Mouse (Mus musculus) intestine, embryonic 14.5 days (tissue): ENCODE measurements around the gene Themis2. TPM values are rescaled to one million over a fixed set of nuclear protein-coding genes. Genes with fewer than 3 reads are reported as not detected.
"Not testable (repeated sequence)": the region's sequence is repeated elsewhere in the genome, so short reads cannot be mapped to it uniquely, and the experiment has no call there.

Experiments
- ATAC-seq: fragments of 200-750 bp; cut with Nextera tagmentation; replicated peaks from 2 replicates; pipeline ENCODE4 v1.8.0; 2017; ENCODE audit warnings: low read depth, moderate number of reproducible peaks, moderate TSS enrichment, moderate library complexity; ENCODE audit not compliant: low FRiP score, low TSS enrichment
- DNase-seq: peaks from one replicate; pipeline ENCODE4 v3.0.0-alpha.2; 2018; ENCODE audit warnings: low spot score
- H3K27ac ChIP-seq: fragments of 300-500 bp; sonication (generic); 2 replicates; pipeline ENCODE4 v1.5.1; 2014; ENCODE audit warnings: low read depth, mild to moderate bottlenecking, control low read depth
- H3K27me3 ChIP-seq: fragments of 300-500 bp; sonication (generic); replicated peaks from 2 replicates; pipeline ENCODE4 v1.6.1; 2014; ENCODE audit warnings: low read length, control low read depth; ENCODE audit not compliant: control insufficient read depth, insufficient read depth
- H3K36me3 ChIP-seq: fragments of 300-500 bp; sonication (generic); 2 replicates; pipeline ENCODE4 v1.6.1; 2014; ENCODE audit warnings: low read length, control low read depth; ENCODE audit not compliant: control insufficient read depth, insufficient read depth
- H3K4me1 ChIP-seq: fragments of 300-500 bp; sonication (generic); replicated peaks from 2 replicates; pipeline ENCODE4 v1.6.1; 2014; ENCODE audit warnings: low read length, control low read depth, mixed read lengths; ENCODE audit not compliant: control insufficient read depth, insufficient read depth
- H3K4me2 ChIP-seq: fragments of 300-500 bp; sonication (generic); 2 replicates; pipeline ENCODE4 v1.6.1; 2014; ENCODE audit warnings: low read length
- H3K4me3 ChIP-seq: fragments of 300-500 bp; sonication (generic); 2 replicates; pipeline ENCODE4 v1.5.1; 2014; ENCODE audit warnings: low read depth, low read length, control low read depth, mixed read lengths
- H3K9ac ChIP-seq: fragments of 300-500 bp; sonication (generic); 2 replicates; pipeline ENCODE4 v1.6.1; 2014; ENCODE audit warnings: mild to moderate bottlenecking, low read length
- H3K9me3 ChIP-seq: fragments of 300-500 bp; sonication (generic); 2 replicates; pipeline ENCODE4 v1.6.1; 2016; ENCODE audit warnings: low read length, control low read depth; ENCODE audit not compliant: control insufficient read depth
- WGBS: fragments of 180-500 bp; shearing (Covaris S2); extraction: QIAGEN DNeasy Blood & Tissue Kit; methylation state at CpG from one replicate; pipeline ENCODE4 v1.1.7; 2014; 5-methylcytosine and 5-hydroxymethylcytosine counted together
- polyA plus RNA-seq: library from polyadenylated mRNA; unstranded; fragments of >200 nt; fragmentation: Nextera tagmentation; extraction: Ambion mirVana; gene quantifications from 2 replicates; pipeline ENCODE4 v1.2.1, GENCODE M21; 2014

The Themis2 gene
- polyA plus RNA-seq, 1 experiment from 2014 or later = 2.0 TPM

DNA sequence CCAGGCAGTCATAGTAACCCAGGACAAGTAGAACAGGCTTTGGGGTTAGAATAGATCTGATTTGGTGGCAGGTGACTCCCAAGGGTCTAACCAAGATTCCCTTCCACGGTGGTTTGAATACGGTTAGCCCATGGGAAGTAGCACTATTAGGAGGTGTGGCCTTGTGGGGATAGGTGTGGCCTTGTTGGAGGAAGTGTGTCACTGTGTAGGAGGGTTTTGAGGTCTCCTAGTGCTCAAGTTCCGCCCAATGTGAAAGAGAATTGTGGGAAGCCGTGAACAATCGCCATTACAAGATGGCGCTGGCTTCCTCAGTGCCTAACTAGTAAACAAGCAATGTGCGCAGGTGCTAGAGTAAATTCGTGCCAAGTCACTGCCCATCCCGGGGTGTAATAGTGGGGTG, 59.0 kb downstream of the Themis2 start:
- WGBS = 90% methylated on average over 9 of the region's 9 CpGs
- not testable (repeated sequence) for H3K4me1 ChIP-seq

GRCm38 (mm10) chr4:132735894-132736293, 60.3 kb downstream of the Themis2 start:
- no peak overlapping the region for H3K9ac ChIP-seq
- no peak overlapping the region for H3K4me2 ChIP-seq
- H3K27me3 ChIP-seq = no peaks in the 10 kb centered on the region
- H3K4me1 ChIP-seq = peaks cover 6% of the 10 kb centered on the region
- no peak overlapping the region for H3K4me3 ChIP-seq
- no peaks in the 10 kb centered on the region for H3K9me3 ChIP-seq
- DNase-seq (no peak), ATAC-seq (no peak)
- 56% methylated on average over 3 of the region's 3 CpGs for WGBS
- H3K36me3 ChIP-seq = no peaks in the 10 kb centered on the region
- no peak overlapping the region for H3K27ac ChIP-seq

More for the DNA sequence above, 59.0 kb downstream of the Themis2 start:
- not testable (repeated sequence) for H3K9ac ChIP-seq, H3K4me3 ChIP-seq, H3K4me2 ChIP-seq, H3K27me3 ChIP-seq, H3K27ac ChIP-seq, H3K9me3 ChIP-seq, H3K36me3 ChIP-seq, ATAC-seq, DNase-seq

DNA sequence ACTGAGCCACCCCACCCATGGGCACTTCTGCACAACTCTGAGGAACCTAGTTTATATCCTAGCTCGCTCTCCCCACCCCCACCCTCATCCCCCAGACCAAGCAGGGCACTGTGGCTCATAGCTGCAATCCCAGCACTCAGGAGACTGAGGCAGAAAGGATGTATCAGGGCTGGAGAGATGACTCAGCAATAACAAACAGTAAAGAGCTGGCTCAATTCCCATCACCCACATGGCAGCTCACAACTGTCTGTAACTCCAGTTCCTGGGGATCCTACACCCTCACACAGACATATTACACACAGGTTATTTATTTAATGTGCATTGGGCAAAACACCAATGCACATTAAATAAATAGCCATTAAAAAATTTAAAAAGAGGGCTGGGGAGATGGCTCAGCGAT, 60.8 kb downstream of the Themis2 start:
- H3K4me3 ChIP-seq = no peak overlapping the region
- WGBS = 82% methylated on average over 2 of the region's 2 CpGs
- peaks cover 6% of the 10 kb centered on the region for H3K4me1 ChIP-seq
- H3K4me2 ChIP-seq = no peak overlapping the region
- ATAC-seq = no peak
- DNase-seq = no peak
- H3K36me3 ChIP-seq = no peaks in the 10 kb centered on the region
- H3K9me3 ChIP-seq = no peaks in the 10 kb centered on the region
- H3K27me3 ChIP-seq = no peaks in the 10 kb centered on the region
- no peak overlapping the region for H3K27ac ChIP-seq
- H3K9ac ChIP-seq = no peak overlapping the region

GRCm38 (mm10) chr4:132734766-132735165, 61.4 kb downstream of the Themis2 start:
- Histone ChIP-seq H3K27me3 (no peaks in the 10 kb centered on the region), H3K9me3 (no peaks in the 10 kb centered on the region), H3K4me2 (no peak overlapping the region), H3K9ac (no peak overlapping the region), H3K4me1 (peaks cover 6% of the 10 kb centered on the region), H3K27ac (no peak overlapping the region), H3K4me3 (no peak overlapping the region), H3K36me3 (no peaks in the 10 kb centered on the region)
- 88% methylated on average over 2 of the region's 2 CpGs for WGBS
- ATAC-seq (no peak), DNase-seq (no peak)

DNA sequence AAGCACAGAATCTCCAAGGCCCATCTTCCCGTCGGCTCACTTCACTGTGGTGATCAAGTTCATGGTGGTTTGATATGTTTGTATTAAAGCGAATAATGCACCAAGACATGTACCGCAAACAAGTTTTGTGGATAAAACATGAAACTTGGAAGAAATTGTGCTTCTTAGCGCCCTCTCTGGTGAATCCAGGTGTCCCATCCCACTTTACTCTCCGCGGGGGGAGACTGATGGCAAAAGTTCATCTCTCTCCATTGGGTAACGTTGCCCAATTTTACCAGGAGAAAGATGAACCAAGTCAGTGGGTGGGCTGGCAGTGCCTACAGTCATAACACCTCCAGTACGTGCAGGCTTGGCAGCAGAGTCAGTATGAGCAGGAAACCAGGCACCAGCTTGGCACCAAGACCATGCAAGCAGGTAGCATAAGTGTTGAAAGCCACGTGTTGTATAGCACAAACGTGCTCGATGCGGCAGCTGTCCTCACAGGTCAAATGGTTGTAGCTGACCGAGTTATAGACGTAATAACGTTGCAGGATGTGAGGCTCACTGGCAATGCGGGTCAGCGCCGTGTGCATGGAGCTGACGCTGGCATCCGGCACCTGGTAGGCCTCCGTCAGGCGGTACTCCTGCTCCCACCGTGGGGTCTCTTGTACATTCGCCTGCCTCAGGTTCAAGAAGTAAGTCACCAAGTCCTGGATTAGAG, 63.0 kb downstream of the Themis2 start:
- no peak overlapping the region for H3K4me3 ChIP-seq
- H3K4me2 ChIP-seq = no peak overlapping the region
- no peak overlapping the region for H3K9ac ChIP-seq
- peaks cover 6% of the 10 kb centered on the region for H3K4me1 ChIP-seq
- H3K27me3 ChIP-seq = no peaks in the 10 kb centered on the region
- no peaks in the 10 kb centered on the region for H3K36me3 ChIP-seq
- ATAC-seq (no peak), DNase-seq (no peak)
- 91% methylated on average over 25 of the region's 25 CpGs for WGBS
- H3K27ac ChIP-seq = no peak overlapping the region
- H3K9me3 ChIP-seq = no peaks in the 10 kb centered on the region

DNA sequence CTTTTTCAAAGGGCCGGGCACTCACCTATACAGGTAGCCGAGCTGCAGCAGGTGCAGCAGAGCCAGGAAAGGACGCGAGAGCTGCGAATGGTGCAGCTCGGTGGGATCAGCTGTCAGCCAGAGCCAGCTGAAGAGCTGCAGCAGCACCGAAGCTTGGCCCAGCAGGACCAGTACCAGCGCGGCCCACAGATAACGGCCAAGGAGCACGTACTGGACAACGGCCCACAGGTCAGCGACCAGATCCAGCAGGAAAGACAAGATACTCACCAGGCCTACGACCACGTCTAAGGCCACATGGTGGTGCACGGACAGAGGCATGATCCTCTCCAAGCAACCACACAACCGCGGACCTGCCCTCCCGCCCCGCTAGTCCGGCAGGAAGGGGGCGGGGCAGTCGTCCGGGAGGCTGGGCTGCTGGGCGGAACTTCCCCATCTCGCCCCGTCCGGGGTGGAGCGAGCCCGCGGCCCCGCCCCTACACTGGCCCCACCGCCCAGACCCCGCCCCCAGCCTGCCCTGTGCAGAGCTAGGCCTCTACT, 64.0 kb downstream of the Themis2 start, which contains the start of gene Xkr8:
Gene Xkr8, minus strand, starts transcription at position 399 of the 537 bp plus-strand sequence.
- Histone ChIP-seq H3K4me1 (peaks cover 6% of the 10 kb centered on the region), H3K36me3 (peaks cover 8% of the 10 kb centered on the region; the same call in 1 of the 2 replicates), H3K27me3 (no peaks in the 10 kb centered on the region), H3K4me2 (peak within 1 kb of the TSS; percentile 72), H3K9me3 (no peaks in the 10 kb centered on the region), H3K4me3 (peak within 1 kb of the TSS; percentile 55), H3K27ac (no peak within 1 kb of the TSS), H3K9ac (peak within 1 kb of the TSS; percentile 53)
- 2% methylated on average over 34 of the region's 34 CpGs for WGBS
- ATAC-seq (peak; percentile 93), DNase-seq (peak; percentile 93)

Other genes with a start within 250 kb of the Themis2 start
- 0.57 and 0.59 TPM in 2 replicates for gene Ptafr, start 232.3 kb downstream of the Themis2 start, polyA plus RNA-seq
- 27.0 and 28.1 TPM in 2 replicates for gene Eya3, start 157.4 kb downstream of the Themis2 start, polyA plus RNA-seq
- 4.0 and 7.8 TPM in 2 replicates for gene Xkr8, start 63.8 kb downstream of the Themis2 start, polyA plus RNA-seq
- gene Smpdl3b, start 39.1 kb downstream of the Themis2 start, polyA plus RNA-seq = 7.4 and 7.8 TPM in 2 replicates
- 108 and 115 TPM in 2 replicates for gene Rpa2, start 28.1 kb downstream of the Themis2 start, polyA plus RNA-seq
- 63.1 and 72.4 TPM in 2 replicates for gene Ppp1r8, start 46.8 kb upstream of the Themis2 start, polyA plus RNA-seq
- 58.1 and 63.4 TPM in 2 replicates for gene Stx12, start 88.1 kb upstream of the Themis2 start, polyA plus RNA-seq
- gene Fam76a, start 126.2 kb upstream of the Themis2 start, polyA plus RNA-seq = 40.1 and 41.9 TPM in 2 replicates
- 0.62 and 0.99 TPM in 2 replicates for gene Fgr, start 177.7 kb upstream of the Themis2 start, polyA plus RNA-seq
- 7.3 and 8.1 TPM in 2 replicates for gene Ahdc1, start 214.9 kb upstream of the Themis2 start, polyA plus RNA-seq